Mouse (Mus musculus) testis, postnatal 10 days (tissue): ENCODE data around the gene Madd.
A peak's percentile ranks its signal among the peaks of the same experiment; 100 is the strongest.

ENCODE experiments used
- DNase-seq: peaks from one replicate; pipeline ENCODE4 v3.0.0; 2021; ENCODE audit warnings: low spot score

The Madd gene

GRCm38 (mm10) chr2:91183711-91184405 lies at the start of gene Madd:
Gene Madd, minus strand, starts transcription at chr2:91183837.
- no peak for DNase-seq

GRCm38 (mm10) chr2:91229735-91230134 lies 46.1 kb upstream of the Madd start:
- no peak for DNase-seq

- DNase-seq, result no peak
These were observed 40.0 kb upstream of the Madd start for GRCm38 (mm10) chr2:91223614-91224013.

- no peak for DNase-seq
These were observed 36.9 kb upstream of the Madd start for GRCm38 (mm10) chr2:91220501-91220900.

GRCm38 (mm10) chr2:91217032-91217431 lies 33.4 kb upstream of the Madd start:
- DNase-seq, result no peak

- DNase-seq, result no peak
These were observed 29.7 kb upstream of the Madd start for GRCm38 (mm10) chr2:91213311-91213710.

- DNase-seq, result no peak
These were observed 22.7 kb upstream of the Madd start for GRCm38 (mm10) chr2:91206254-91206775.

- no peak for DNase-seq
These were observed 19.5 kb upstream of the Madd start for GRCm38 (mm10) chr2:91202972-91203656.

GRCm38 (mm10) chr2:91202222-91202971 lies 18.8 kb upstream of the Madd start, which contains the start of the genes Nr1h3 and Acp2:
Gene Nr1h3, minus strand, starts transcription at chr2:91202834.
Gene Acp2, plus strand, starts transcription at chr2:91202885.
- peak; percentile 91 for DNase-seq

GRCm38 (mm10) chr2:91198888-91199287 lies 15.3 kb upstream of the Madd start:
- no peak for DNase-seq

- no peak for DNase-seq
These were observed 13.0 kb upstream of the Madd start for GRCm38 (mm10) chr2:91196577-91197001.

GRCm38 (mm10) chr2:91194624-91195332 lies 11.1 kb upstream of the Madd start:
- DNase-seq, result peak; percentile 78

- DNase-seq, result no peak
These were observed 6.9 kb upstream of the Madd start for GRCm38 (mm10) chr2:91190501-91190900.

- DNase-seq, result no peak
These were observed 3.8 kb upstream of the Madd start for GRCm38 (mm10) chr2:91187431-91187830.

GRCm38 (mm10) chr2:91186208-91186607 lies 2.6 kb upstream of the Madd start:
- no peak for DNase-seq

- peak; percentile 89 for DNase-seq
These were observed 506 bp downstream of the Madd start for GRCm38 (mm10) chr2:91183148-91183513.

- DNase-seq, result peak; percentile 72
These were observed 1.1 kb downstream of the Madd start for GRCm38 (mm10) chr2:91182405-91183147.

- DNase-seq, result no peak
These were observed 1.6 kb downstream of the Madd start for GRCm38 (mm10) chr2:91182016-91182404.

- no peak for DNase-seq
These were observed 2.9 kb downstream of the Madd start for GRCm38 (mm10) chr2:91180706-91181105.

- DNase-seq, result no peak
These were observed 3.8 kb downstream of the Madd start for GRCm38 (mm10) chr2:91179825-91180224.

GRCm38 (mm10) chr2:91176234-91176633 lies 7.4 kb downstream of the Madd start:
- DNase-seq, result no peak
